Mouse (Mus musculus) adrenal gland, postnatal 14 days (tissue): ENCODE data around the gene Zmynd10. TPM values are rescaled to one million over a fixed set of nuclear protein-coding genes. Genes with fewer than 3 reads are reported as not detected.
A peak's percentile ranks its signal among the peaks of the same experiment; 100 is the strongest.

Experiments used
- DNase-seq: peaks from one replicate; pipeline ENCODE4 v3.0.0; 2021; ENCODE audit warnings: mixed read lengths
- long read RNA-seq, 2 experiments: library from polyadenylated mRNA; stranded (forward); transcript quantifications; one replicate each; pipeline ENCODE4 v2.0.0; 2021
- total RNA-seq: library from RNA; stranded (reverse); gene quantifications from 2 replicates; pipeline ENCODE4 v1.2.3, GENCODE M21; 2021

Zmynd10 gene
- total RNA-seq: 0.19 and 0.38 TPM in 2 replicates
- long read RNA-seq, experiment 1: 0 reads
- long read RNA-seq, experiment 2, partial matches to known transcripts: 0 of 2 reads
- long read RNA-seq, experiment 2, other reads (novel, unspliced or antisense): 1 of 2 reads

GRCm38 (mm10) chr9:107547026-107547425, at the start of gene Zmynd10:
Gene Zmynd10, plus strand, starts transcription at chr9:107547298.
- DNase-seq: peak; percentile 96

- DNase-seq: no peak
Observed at GRCm38 (mm10) chr9:107500708-107501286, 46.3 kb upstream of the Zmynd10 start.

GRCm38 (mm10) chr9:107502131-107502846, 44.8 kb upstream of the Zmynd10 start:
- DNase-seq: no peak

- peak; percentile 31 for DNase-seq
Observed at GRCm38 (mm10) chr9:107504662-107505537, 42.2 kb upstream of the Zmynd10 start.

- no peak for DNase-seq
Observed at GRCm38 (mm10) chr9:107508266-107508665, 38.8 kb upstream of the Zmynd10 start.

- no peak for DNase-seq
Observed at GRCm38 (mm10) chr9:107510384-107511100, 36.6 kb upstream of the Zmynd10 start.

GRCm38 (mm10) chr9:107511436-107511835, 35.7 kb upstream of the Zmynd10 start:
- no peak for DNase-seq

- DNase-seq: no peak
Observed at GRCm38 (mm10) chr9:107512326-107512725, 34.8 kb upstream of the Zmynd10 start.

- DNase-seq: peak; percentile 90
Observed at GRCm38 (mm10) chr9:107514303-107514955, 32.7 kb upstream of the Zmynd10 start.

- DNase-seq: no peak
Observed at GRCm38 (mm10) chr9:107520331-107520730, 26.8 kb upstream of the Zmynd10 start.

- DNase-seq: no peak
Observed at GRCm38 (mm10) chr9:107521190-107521589, 25.9 kb upstream of the Zmynd10 start.

GRCm38 (mm10) chr9:107521711-107522399, 25.2 kb upstream of the Zmynd10 start:
- peak; percentile 78 for DNase-seq

- DNase-seq: peak; percentile 31
Observed at GRCm38 (mm10) chr9:107522400-107522711, 24.7 kb upstream of the Zmynd10 start.

- peak; percentile 93 for DNase-seq
Observed at GRCm38 (mm10) chr9:107526198-107527026, 20.7 kb upstream of the Zmynd10 start.

GRCm38 (mm10) chr9:107533791-107534407, 13.2 kb upstream of the Zmynd10 start, which contains the start of gene Tmem115:
Gene Tmem115, plus strand, starts transcription at chr9:107533945.
- DNase-seq: peak; percentile 95

GRCm38 (mm10) chr9:107534408-107535202, 12.5 kb upstream of the Zmynd10 start:
- DNase-seq: peak; percentile 68

GRCm38 (mm10) chr9:107538231-107538630, 8.9 kb upstream of the Zmynd10 start:
- no peak for DNase-seq

- DNase-seq: no peak
Observed at GRCm38 (mm10) chr9:107538711-107539110, 8.4 kb upstream of the Zmynd10 start.

GRCm38 (mm10) chr9:107539940-107540339, 7.2 kb upstream of the Zmynd10 start:
- no peak for DNase-seq
